Mouse (Mus musculus): ENCODE data around the gene Soat2.

Soat2 gene

GRCm38 (mm10) chr15:102186239-102186638 lies 35.9 kb downstream of the Soat2 start:
- in situ Hi-C loops (cut with MboI; ENCODE audit: low sequenced_read_pairs): no loop called here

GRCm38 (mm10) chr15:102188096-102188495 lies 37.8 kb downstream of the Soat2 start:
- in situ Hi-C loops (cut with MboI; ENCODE audit: low sequenced_read_pairs): no loop called here

- in situ Hi-C loops (cut with MboI; ENCODE audit: low sequenced_read_pairs): no loop called here
These were observed 38.6 kb downstream of the Soat2 start for GRCm38 (mm10) chr15:102188883-102189282.

- in situ Hi-C loops (cut with MboI; ENCODE audit: low sequenced_read_pairs): no loop called here
These were observed 41.4 kb downstream of the Soat2 start for GRCm38 (mm10) chr15:102191699-102192098.

- in situ Hi-C loops (cut with MboI; ENCODE audit: low sequenced_read_pairs): no loop called here
These were observed 42.0 kb downstream of the Soat2 start for GRCm38 (mm10) chr15:102192271-102192812.

- in situ Hi-C loops (cut with MboI; ENCODE audit: low sequenced_read_pairs): no loop called here
These were observed 42.6 kb downstream of the Soat2 start for GRCm38 (mm10) chr15:102192820-102193386.

- in situ Hi-C loops (cut with MboI; ENCODE audit: low sequenced_read_pairs): no loop called here
These were observed 43.3 kb downstream of the Soat2 start for GRCm38 (mm10) chr15:102193652-102194051.

- in situ Hi-C loops (cut with MboI; ENCODE audit: low sequenced_read_pairs): no loop called here
These were observed 44.1 kb downstream of the Soat2 start for GRCm38 (mm10) chr15:102194439-102194838.

- in situ Hi-C loops (cut with MboI; ENCODE audit: low sequenced_read_pairs): no loop called here
These were observed 45.0 kb downstream of the Soat2 start for GRCm38 (mm10) chr15:102195373-102195772.

- in situ Hi-C loops (cut with MboI; ENCODE audit: low sequenced_read_pairs): no loop called here
These were observed 48.5 kb downstream of the Soat2 start for GRCm38 (mm10) chr15:102198841-102199240.

- in situ Hi-C loops (cut with MboI; ENCODE audit: low sequenced_read_pairs): no loop called here
These were observed 52.9 kb downstream of the Soat2 start, which contains the start of gene Zfp740 for GRCm38 (mm10) chr15:102202971-102203834. Zfp740 (plus strand) TSS chr15:102203249.

GRCm38 (mm10) chr15:102203835-102204381 lies 53.6 kb downstream of the Soat2 start:
- in situ Hi-C loops (cut with MboI; ENCODE audit: low sequenced_read_pairs): no loop called here

GRCm38 (mm10) chr15:102204674-102205505 lies 54.6 kb downstream of the Soat2 start, which contains the start of gene Csad:
Csad (minus strand) TSS chr15:102204724.
- in situ Hi-C loops (cut with MboI; ENCODE audit: low sequenced_read_pairs): no loop called here

GRCm38 (mm10) chr15:102205779-102206178 lies 55.5 kb downstream of the Soat2 start:
- in situ Hi-C loops (cut with MboI; ENCODE audit: low sequenced_read_pairs): no loop called here

- in situ Hi-C loops (cut with MboI; ENCODE audit: low sequenced_read_pairs): no loop called here
These were observed 57.0 kb downstream of the Soat2 start for GRCm38 (mm10) chr15:102207351-102207750.

GRCm38 (mm10) chr15:102208092-102208561 lies 57.8 kb downstream of the Soat2 start:
- in situ Hi-C loops (cut with MboI; ENCODE audit: low sequenced_read_pairs): no loop called here

- in situ Hi-C loops (cut with MboI; ENCODE audit: low sequenced_read_pairs): no loop called here
These were observed 58.8 kb downstream of the Soat2 start for GRCm38 (mm10) chr15:102209114-102209513.

GRCm38 (mm10) chr15:102210816-102211215 lies 60.5 kb downstream of the Soat2 start:
- in situ Hi-C loops (cut with MboI; ENCODE audit: low sequenced_read_pairs): no loop called here

GRCm38 (mm10) chr15:102211895-102212294 lies 61.6 kb downstream of the Soat2 start:
- in situ Hi-C loops (cut with MboI; ENCODE audit: low sequenced_read_pairs): no loop called here
